In genomic region chr5:36260862-36261261, GRCm38 (mm10) we compare ENCODE assay signal across 18 mouse cellular contexts. TPM values are rescaled to one million over a fixed set of nuclear protein-coding genes. Genes with fewer than 3 reads are reported as not detected.
DNase-seq lines count a peak whose midpoint lies in the region; ATAC-seq and TF ChIP-seq lines count a peak whose summit lies in the region.
"Had no signal": no experiment of that assay in that cellular context is flagged by ENCODE, and none has a peak within 500 bp of the region (broad histone marks: within the 10 kb centered on the region; RNA-seq: fewer than 3 reads in every experiment).

No protein-coding gene starts in this region.

- H3K36me3 ChIP-seq in kidney, embryonic 16.5 days (ENCODE audit: insufficient read depth, low read length), result no peaks in the 10 kb centered on the region
- no peaks in the 10 kb centered on the region for H3K36me3 ChIP-seq in stomach, embryonic 14.5 days (ENCODE audit: control insufficient read depth, insufficient read depth, low read length)
- H3K36me3 ChIP-seq in stomach, postnatal 0 days (ENCODE audit: control insufficient read depth, insufficient read depth, low read length), result no peaks in the 10 kb centered on the region
- H3K36me3 ChIP-seq in limb, embryonic 13.5 days, result no peaks in the 10 kb centered on the region

- no peak for ATAC-seq in kidney, embryonic 16.5 days (ENCODE audit: low FRiP score, low TSS enrichment)
- ATAC-seq in stomach, embryonic 14.5 days (ENCODE audit: insufficient number of reproducible peaks, insufficient read depth, low FRiP score, low read depth), result no peak
- no peak for ATAC-seq in stomach, postnatal 0 days (ENCODE audit: low FRiP score, low TSS enrichment)
- ATAC-seq in limb, embryonic 13.5 days (ENCODE audit: low FRiP score, low read depth), result no peak

- no peak overlapping the region for H3K9ac ChIP-seq in kidney, embryonic 16.5 days (replicated peaks; ENCODE audit: low read length)
- H3K9ac ChIP-seq in stomach, embryonic 14.5 days (replicated peaks; ENCODE audit: low read depth, low read length), result no peak overlapping the region
- no peak overlapping the region for H3K9ac ChIP-seq in stomach, postnatal 0 days (ENCODE audit: low read length)
- H3K9ac ChIP-seq in limb, embryonic 13.5 days, result no peak overlapping the region
- H3K9ac ChIP-seq: liver, embryonic 14.5 days had no signal

- no peaks in the 10 kb centered on the region for H3K27me3 ChIP-seq in kidney, embryonic 16.5 days (ENCODE audit: insufficient read depth, low read length)
- no peaks in the 10 kb centered on the region for H3K27me3 ChIP-seq in stomach, embryonic 14.5 days (ENCODE audit: control insufficient read depth, insufficient read depth, low read length)
- H3K27me3 ChIP-seq in stomach, postnatal 0 days (ENCODE audit: control insufficient read depth, insufficient read depth, low read length), result no peaks in the 10 kb centered on the region
- H3K27me3 ChIP-seq in limb, embryonic 13.5 days, result no peaks in the 10 kb centered on the region

- H3K27ac ChIP-seq in kidney, embryonic 16.5 days (ENCODE audit: low read length), result no peak overlapping the region
- H3K27ac ChIP-seq in stomach, embryonic 14.5 days (ENCODE audit: low read length), result peak overlapping the region; percentile 58; the same call in 1 of the 2 replicates
- H3K27ac ChIP-seq in stomach, postnatal 0 days (replicated peaks), result no peak overlapping the region
- peak overlapping the region; percentile 55; the same call in 1 of the 2 replicates for H3K27ac ChIP-seq in limb, embryonic 13.5 days
- H3K27ac ChIP-seq: left cerebral cortex, adult 2 months; liver, embryonic 14.5 days had no signal

- TF ChIP-seq EP300 in stomach, postnatal 0 days (optimal IDR thresholded peaks at IDR 0.05), result no peak

- 76% methylated on average over 12 of the region's 12 CpGs for WGBS in kidney, embryonic 16.5 days
- 58% methylated on average over 12 of the region's 12 CpGs for WGBS in stomach, embryonic 14.5 days
- WGBS in stomach, postnatal 0 days, result 45% methylated on average over 12 of the region's 12 CpGs
- WGBS in limb, embryonic 13.5 days, result 49% methylated on average over 12 of the region's 12 CpGs

- no peak overlapping the region for H3K4me2 ChIP-seq in kidney, embryonic 16.5 days (replicated peaks; ENCODE audit: low read depth, low read length)
- no peak overlapping the region for H3K4me2 ChIP-seq in stomach, embryonic 14.5 days (replicated peaks; ENCODE audit: low read depth, low read length)
- no peak overlapping the region for H3K4me2 ChIP-seq in stomach, postnatal 0 days (replicated peaks; ENCODE audit: low read depth)
- no peak overlapping the region for H3K4me2 ChIP-seq in limb, embryonic 13.5 days (replicated peaks)

- no peak for TF ChIP-seq CTCF in stomach, postnatal 0 days (IDR thresholded peaks at IDR 0.05; ENCODE audit: low read depth)

- no peaks in the 10 kb centered on the region for H3K9me3 ChIP-seq in kidney, embryonic 16.5 days (ENCODE audit: low read length)
- H3K9me3 ChIP-seq in stomach, embryonic 14.5 days (ENCODE audit: control insufficient read depth, low read depth, low read length), result no peaks in the 10 kb centered on the region
- no peaks in the 10 kb centered on the region for H3K9me3 ChIP-seq in stomach, postnatal 0 days (ENCODE audit: control insufficient read depth, low read length)
- no peaks in the 10 kb centered on the region for H3K9me3 ChIP-seq in limb, embryonic 13.5 days
- H3K9me3 ChIP-seq: megakaryocyte, embryonic 14.5 days had no signal

- DNase-seq in kidney, postnatal 14 days, result peak; percentile 24
- no peak for DNase-seq in stomach, postnatal 0 days (ENCODE audit: low spot score)
- DNase-seq in spleen, adult 18-20 months, result no peak
- no peak for DNase-seq in urinary bladder, postnatal 14 days (ENCODE audit: low spot score)
- DNase-seq: adrenal gland, postnatal 25 days; cerebellum, adult 11 months; embryo, embryonic 11 days; heart, adult 11 months; heart, postnatal 36 days; kidney, adult 8-10 months; thymus, postnatal 25 days had no signal

- peaks cover 4% of the 10 kb centered on the region; the same call in 1 of the 2 replicates for H3K4me1 ChIP-seq in kidney, embryonic 16.5 days (ENCODE audit: insufficient read depth, low read length)
- peaks cover 16% of the 10 kb centered on the region for H3K4me1 ChIP-seq in stomach, embryonic 14.5 days (ENCODE audit: control insufficient read depth, insufficient read depth, low read length)
- H3K4me1 ChIP-seq in stomach, postnatal 0 days (replicated peaks; ENCODE audit: control insufficient read depth, insufficient read depth), result no peaks in the 10 kb centered on the region
- H3K4me1 ChIP-seq in limb, embryonic 13.5 days, result peaks cover 30% of the 10 kb centered on the region
- H3K4me1 ChIP-seq: megakaryocyte, embryonic 14.5 days had no signal

- no peak overlapping the region for H3K4me3 ChIP-seq in kidney, embryonic 16.5 days (ENCODE audit: low read length)
- H3K4me3 ChIP-seq in stomach, embryonic 14.5 days (ENCODE audit: low read depth, low read length), result no peak overlapping the region
- H3K4me3 ChIP-seq in stomach, postnatal 0 days (ENCODE audit: low read depth, low read length), result no peak overlapping the region
- no peak overlapping the region for H3K4me3 ChIP-seq in limb, embryonic 13.5 days
- H3K4me3 ChIP-seq: left cerebral cortex, adult 2 months; megakaryocyte, embryonic 14.5 days; myocyte had no signal

RNA-seq across cellular contexts. Expression of gene Psapl1, which starts 57.0 kb away (rescaled TPM):
- polyA plus RNA-seq in kidney, embryonic 16.5 days (2015; fragmentation: Nextera tagmentation; extraction: Ambion mirVana), result 0.26 and 0.42 TPM in 2 replicates
- polyA plus RNA-seq in stomach, embryonic 14.5 days (2014; fragmentation: Nextera tagmentation; extraction: Ambion mirVana), result 2.4 and 3.3 TPM in 2 replicates
- 311 and 314 TPM in 2 replicates for polyA plus RNA-seq in stomach, postnatal 0 days (2015; fragmentation: Nextera tagmentation; extraction: Ambion mirVana)
- polyA plus RNA-seq in limb, embryonic 13.5 days (2015; fragmentation: Nextera tagmentation; extraction: Ambion mirVana), result 0.31 and 0.45 TPM in 2 replicates
- polyA plus RNA-seq: liver, embryonic 14.5 days had no signal

Comparison
In these comparisons a context has a peak if more than half of its experiments do, and no peak if none do; other contexts are left out.
1. H3K27ac ChIP-seq: peak in stomach, embryonic 14.5 days (single experiment) and limb, embryonic 13.5 days (single experiment); none in kidney, embryonic 16.5 days (single experiment) and stomach, postnatal 0 days (single experiment).
2. RNA of gene Psapl1, which starts 57.0 kb away (polyA plus RNA-seq): 311 to 314 TPM in stomach, postnatal 0 days; 2.4 to 3.3 TPM in stomach, embryonic 14.5 days, 0.26 to 0.42 TPM in kidney, embryonic 16.5 days and 0.31 to 0.45 TPM in limb, embryonic 13.5 days; every median in the first group is over 10 times any median in the second.